Mouse (Mus musculus): ENCODE data around the gene Isy1.

DNA sequence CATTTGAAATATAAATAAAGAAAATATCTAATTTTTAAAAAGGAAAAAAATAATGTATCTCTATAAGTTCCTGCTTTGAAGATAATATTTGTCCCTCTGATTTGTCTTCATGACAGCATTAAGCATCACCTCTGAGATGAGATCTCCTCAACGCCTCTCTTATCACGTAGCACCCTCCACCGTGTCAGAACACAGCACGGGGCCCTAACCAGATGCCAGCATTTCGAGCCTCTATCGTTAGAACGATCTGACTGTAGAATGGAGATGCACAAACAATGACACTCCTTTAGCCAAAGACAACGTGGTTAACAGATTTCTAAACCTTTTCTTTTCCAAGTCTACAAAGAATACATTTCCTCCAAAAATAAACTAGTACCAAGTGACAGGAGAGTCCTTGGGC, 54.6 kb downstream of the Isy1 start:
- no peak for TF ChIP-seq CTCF (IDR thresholded peaks at IDR 0.05; ENCODE audit: insufficient read depth, low read length)
- no peak for TF ChIP-seq POLR2A (IDR thresholded peaks at IDR 0.05; ENCODE audit: borderline replicate concordance, extremely low read depth, low read depth, low read length)
